Mouse (Mus musculus) G1E-ER4 (cell line): ENCODE measurements around the gene Cop1. TPM values are rescaled to one million over a fixed set of nuclear protein-coding genes. Genes with fewer than 3 reads are reported as not detected.
A peak's percentile ranks its signal among the peaks of the same experiment; 100 is the strongest.
"Not testable (repeated sequence)": the region's sequence is repeated elsewhere in the genome, so short reads cannot be mapped to it uniquely, and the experiment has no call there.

Experiments
- GATA1 ChIP-seq: IDR thresholded peaks from one replicate; pipeline ENCODE4 v1.8.0; 2012; ENCODE audit warnings: low read length, inconsistent platforms
- polyA plus RNA-seq: library from polyadenylated mRNA; stranded (reverse); fragments of >175 nt; gene quantifications from 2 replicates; pipeline ENCODE4 v1.2.3, GENCODE M21; 2012

Cop1 gene
- 56.4 and 74.6 TPM in 2 replicates for polyA plus RNA-seq

DNA sequence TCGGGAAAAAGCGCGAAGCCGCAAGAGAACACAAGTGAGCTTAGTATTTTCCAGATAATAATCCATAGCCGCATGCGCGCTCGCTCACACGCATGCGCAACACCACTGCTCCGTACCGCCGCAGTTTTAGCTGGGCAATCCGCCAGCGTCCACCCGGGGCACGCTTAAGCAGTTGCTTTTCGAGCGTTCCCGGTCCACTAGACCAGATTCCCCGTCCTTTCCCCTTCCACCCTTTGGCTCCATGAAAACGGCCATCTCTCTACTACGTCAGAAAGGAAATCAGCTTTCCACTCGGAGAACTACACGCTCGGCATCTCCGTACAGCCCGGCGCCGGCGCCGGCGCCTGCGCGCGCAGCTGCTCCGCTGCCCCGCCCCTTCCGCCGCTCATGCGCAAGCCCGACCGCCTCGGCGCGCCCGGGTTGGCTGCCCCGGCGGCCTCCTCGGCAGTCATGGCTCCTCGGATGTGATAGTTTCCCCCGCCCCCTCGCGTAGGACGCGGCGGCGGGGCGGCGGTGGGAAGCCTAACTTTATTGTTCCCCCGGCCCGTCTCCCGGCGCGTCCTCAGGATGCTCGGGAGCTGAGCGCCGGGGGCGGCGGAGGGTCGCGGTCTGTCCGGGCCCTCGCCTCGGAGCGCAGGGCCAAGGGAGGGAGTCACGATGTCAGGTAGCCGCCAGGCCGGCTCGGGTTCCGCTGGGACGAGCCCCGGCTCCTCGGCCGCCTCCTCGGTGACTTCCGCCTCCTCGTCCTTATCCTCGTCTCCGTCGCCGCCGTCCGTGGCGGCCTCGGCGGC, at the start of gene Cop1:
TSS of gene Cop1 (plus strand) at position 540 of the 791 bp plus-strand sequence.
- TF ChIP-seq GATA1 = not testable (repeated sequence)

DNA sequence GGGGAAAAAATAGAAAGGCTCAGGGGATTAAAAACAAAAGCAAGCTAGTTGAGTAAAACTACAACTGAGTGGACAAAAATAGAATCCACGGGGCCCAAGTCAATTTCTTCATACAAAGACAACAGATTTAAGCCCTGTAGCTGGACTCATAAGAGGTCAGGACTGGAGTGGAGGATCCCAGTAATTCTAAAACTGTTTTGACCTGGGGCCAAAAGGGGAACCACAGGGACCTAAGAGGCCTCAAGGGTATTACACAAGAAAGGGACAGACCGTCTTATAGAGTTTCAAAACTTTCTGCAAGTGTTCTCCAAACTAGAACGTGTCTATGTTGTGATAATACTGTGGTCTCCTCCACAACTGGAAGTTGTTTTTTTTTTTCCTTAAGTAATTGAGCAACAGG, 45.4 kb upstream of the Cop1 start:
- no peak for TF ChIP-seq GATA1

DNA sequence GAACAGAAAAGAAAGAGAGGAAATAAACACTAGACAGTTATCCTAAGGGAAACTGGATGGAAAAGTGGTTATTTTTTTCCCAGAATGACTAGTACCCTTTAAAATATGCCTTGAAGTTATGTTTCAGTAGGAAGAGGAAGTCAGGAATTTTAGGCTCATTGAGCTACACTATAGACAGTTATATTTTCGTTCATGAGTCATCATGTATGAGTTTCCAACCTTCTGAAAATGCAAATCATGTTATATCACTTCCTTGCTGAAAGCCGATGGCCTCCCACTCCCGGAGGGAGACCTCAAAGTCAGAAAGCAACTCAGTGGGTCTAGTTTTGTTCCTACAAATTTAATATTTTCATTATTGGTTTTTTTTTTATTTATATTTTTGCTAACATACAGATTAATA, 33.5 kb upstream of the Cop1 start:
- TF ChIP-seq GATA1 = no peak

DNA sequence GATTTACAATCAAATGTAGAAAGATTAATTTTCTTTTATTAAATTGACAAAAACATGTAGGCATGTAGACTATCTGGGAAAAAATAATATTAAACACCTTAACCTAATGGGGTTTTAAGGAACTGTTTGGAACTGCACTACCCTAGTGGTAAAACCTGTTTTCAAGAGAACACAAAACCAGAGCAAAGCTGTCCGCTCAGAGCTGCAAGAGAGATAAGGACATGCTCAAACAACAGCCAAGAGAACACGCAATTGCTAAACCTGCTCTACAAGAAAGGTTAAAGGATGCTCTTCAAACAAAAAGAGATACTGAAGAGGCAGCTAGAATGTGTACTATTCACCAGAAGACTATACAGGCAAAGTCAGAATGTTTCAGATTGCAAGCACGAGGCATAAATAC, 32.5 kb upstream of the Cop1 start:
- TF ChIP-seq GATA1 = no peak

DNA sequence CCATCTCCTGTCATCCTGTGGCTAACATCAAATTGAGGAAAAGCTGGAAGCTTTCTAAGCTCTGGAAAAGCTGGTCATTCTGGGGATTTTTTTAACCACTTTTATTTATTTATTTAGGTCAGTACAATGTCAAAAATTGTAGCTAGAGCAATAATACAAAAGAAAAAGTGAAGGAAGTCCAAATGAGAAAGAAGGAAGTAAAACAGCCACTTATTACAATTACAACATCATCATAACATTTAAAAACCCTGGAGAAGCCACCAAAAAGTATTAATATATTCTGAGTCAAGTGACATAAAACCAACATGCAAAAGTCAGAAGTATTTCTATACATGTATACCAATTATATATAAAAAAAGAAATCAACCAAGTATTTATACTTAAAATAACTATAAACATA, 30.9 kb upstream of the Cop1 start:
- TF ChIP-seq GATA1 = no peak

DNA sequence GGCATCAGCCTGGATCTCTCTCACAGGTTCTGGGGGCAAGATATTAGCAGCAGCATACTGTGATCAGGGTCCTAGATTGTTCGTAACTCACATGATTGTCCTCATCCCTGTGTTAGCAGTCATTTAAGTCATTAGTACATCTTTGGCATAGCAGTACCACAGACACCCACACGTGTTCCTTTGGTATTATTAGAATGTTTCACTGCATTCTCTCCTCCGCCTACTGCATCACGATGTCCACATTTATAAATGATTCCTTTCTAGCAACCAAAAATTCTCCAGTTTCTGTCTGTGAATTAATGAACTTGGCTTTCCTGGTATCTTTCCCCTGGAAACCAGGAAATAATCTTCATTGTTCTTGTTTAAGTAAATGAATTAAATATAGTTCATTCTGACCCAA, 20.4 kb upstream of the Cop1 start:
- no peak for TF ChIP-seq GATA1

DNA sequence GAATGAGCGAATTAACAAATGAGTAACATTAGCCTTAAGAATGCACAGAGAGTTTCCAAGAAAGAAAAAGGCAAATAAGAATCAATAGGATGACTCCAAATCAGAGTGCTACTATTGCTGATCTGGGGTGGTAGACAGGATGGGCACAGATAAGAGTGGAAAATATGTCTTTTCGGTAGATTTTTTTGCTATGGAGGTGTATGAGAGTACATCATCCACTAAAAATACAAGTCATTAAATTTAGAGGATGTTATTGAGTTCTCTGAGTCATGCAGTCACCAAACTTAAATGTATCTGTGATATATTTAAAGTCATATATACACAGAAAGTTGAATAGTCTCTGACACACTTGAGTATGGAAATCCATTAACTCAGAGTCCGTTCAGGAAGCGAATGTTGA, 14.7 kb upstream of the Cop1 start:
- TF ChIP-seq GATA1 = no peak

DNA sequence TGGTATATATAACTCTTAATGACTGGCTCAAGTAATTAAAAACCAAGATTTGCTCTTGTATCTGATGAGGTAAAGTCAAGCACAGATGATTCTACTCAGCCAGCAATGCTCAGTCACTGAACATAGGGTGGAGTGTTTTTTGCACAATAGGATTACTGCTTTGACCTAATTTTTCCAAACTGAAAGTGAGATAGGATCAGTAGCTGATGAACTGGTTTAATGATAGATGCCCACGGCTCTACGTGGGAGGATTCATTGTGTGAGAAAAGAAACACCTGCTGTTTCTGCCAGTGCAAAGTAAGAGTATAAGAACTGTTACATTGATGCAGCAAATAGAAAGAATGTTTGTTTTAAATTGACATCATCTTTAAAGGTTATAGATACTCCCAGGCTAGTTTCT, 10.1 kb upstream of the Cop1 start:
- no peak for TF ChIP-seq GATA1

DNA sequence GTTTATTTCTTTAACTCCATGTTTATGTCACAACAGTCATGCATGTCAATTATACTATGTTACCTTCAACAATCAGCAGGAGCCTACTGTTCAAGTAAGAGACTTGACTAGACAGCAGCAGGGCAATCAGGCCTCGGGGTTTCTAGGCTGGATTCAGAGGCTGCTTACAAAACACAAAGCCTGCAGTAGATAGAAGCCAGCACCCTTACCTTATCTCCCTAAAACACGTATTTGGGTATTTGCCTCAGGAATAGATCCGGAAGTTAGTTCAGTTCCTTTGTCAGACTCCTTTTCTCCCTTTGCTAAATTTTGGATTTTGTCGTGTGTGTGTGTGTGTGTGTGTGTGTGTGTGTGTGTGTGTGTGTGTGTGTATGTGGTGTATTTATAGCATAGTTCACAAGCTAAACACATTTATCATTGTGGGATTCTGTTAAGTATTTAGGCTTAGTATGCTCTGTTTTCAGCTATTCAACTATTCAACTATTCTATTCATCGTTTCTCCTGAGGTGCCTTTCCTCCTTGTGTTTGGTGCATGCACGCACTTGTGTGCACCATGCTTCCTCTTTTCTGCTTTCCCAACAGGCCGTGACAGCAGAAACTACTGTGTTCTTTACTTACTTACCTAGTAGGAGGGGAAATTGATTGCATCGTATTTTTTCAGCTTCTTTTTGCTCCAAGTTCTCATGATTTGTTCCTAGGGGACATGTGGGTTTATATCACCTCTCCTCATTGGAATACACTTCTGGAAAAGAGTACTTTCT, 6.9 kb upstream of the Cop1 start:
- TF ChIP-seq GATA1 = no peak

DNA sequence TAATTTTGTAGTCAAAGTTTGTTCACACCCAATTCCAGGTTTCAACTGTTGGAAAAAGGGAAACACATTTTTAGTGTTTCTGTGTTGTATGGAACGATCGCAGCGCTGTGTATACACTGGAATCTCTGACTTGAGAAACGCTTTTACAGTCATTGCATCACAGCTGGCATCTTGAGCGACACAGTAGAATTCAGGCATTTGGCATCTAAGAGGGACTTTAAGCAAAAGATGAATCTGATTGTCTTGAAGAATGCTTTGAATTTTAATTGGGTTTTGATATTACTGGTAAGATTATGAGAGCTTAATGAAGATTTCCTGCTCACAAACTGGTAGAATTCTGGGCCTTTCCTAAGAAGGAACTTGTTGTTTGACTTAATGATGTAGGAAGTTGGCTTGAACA, 1.3 kb downstream of the Cop1 start:
- TF ChIP-seq GATA1 = no peak

DNA sequence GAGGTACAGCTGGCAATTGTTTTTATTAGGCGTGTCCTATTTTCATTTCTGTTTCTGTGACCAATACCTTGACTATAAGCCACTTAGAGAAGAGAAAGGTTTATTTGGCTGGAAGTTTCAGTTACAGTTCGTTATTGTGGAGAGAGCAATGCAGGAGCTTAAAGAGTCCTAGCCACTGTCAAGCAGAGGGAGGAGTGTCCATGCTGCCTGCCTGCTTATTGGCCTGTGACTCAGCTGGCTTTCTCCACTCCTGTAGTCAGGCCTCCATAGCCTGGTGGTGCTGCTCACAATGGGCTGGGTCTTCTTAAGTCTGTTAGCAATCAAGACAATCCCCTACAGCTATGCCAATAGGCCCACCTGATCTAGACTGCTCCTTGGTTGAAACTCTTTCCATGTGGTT, 2.4 kb downstream of the Cop1 start:
- no peak for TF ChIP-seq GATA1

DNA sequence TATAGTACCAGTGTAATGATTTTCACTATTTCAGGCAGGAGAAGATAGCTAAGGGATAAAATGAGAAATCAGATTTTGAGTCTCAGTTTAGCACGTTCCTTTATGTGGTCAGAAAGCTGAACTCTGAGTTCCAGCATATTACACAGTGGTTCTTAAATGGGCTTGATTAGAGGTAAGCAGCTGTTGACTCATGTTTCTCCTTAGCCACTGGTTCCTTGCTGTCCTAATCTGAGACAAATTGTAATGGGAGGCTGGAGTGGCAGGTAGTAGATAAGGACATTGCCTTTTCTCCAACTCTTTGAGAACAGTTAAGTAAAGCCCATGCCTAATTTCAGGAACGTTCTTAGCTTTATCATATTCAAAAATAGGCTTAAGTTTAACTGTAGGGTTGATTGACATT, 3.6 kb downstream of the Cop1 start:
- no peak for TF ChIP-seq GATA1

DNA sequence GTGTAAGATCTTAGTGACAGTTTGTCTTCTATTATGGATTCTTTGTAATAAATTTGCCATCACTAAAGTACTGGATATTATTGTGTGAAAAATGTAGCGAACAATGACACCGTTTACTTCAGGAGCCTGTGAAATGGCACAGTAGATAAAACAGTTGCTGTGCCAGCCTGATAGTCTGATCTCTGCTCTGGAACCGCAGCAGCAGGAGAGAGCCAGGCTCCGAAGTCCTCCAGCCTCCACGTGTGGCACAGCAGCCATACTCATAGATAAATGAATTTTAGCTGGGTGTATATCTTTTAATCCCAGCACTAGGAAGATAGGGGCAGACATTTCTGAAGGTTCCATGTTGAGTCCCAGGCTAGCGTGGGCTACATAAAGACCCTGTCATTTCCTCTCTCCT, 6.0 kb downstream of the Cop1 start:
- peak; percentile 76 for TF ChIP-seq GATA1

DNA sequence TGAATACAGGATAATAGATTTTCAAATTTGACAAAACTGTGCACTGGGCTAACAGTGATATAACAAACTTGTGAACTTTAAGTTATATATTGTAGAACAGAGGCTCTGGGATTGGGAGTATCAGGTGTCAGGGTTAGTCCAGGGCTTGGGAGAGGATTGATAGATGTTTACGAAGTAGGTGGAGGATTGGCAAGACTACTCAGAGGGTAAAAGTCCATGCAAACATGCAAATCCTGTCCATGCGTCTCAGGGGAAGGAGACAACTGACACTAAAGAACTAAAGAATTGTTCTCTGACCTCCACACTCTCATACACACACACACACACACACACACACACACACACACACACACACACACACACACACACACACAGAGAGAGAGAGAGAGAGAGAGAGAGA, 18.2 kb downstream of the Cop1 start:
- no peak for TF ChIP-seq GATA1

DNA sequence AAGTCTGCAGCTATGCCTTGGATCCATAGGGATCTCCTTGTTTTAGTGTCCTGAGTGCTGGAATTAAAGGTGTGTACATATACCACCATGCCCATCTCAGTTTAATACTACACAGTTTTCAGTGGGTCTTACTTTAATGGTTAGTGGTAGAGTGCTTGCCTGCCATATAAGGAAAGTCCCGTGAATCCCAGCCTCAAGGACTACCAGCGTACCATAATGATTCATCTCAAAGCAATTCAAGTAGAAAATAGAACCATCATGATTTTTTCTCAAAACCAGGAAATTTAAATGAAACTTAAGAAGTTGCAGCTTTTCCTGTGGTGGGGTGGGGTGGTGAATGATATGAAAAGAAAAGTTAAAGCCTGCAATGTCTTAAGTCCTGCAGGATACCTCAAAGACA, 21.0 kb downstream of the Cop1 start:
- TF ChIP-seq GATA1 = no peak

DNA sequence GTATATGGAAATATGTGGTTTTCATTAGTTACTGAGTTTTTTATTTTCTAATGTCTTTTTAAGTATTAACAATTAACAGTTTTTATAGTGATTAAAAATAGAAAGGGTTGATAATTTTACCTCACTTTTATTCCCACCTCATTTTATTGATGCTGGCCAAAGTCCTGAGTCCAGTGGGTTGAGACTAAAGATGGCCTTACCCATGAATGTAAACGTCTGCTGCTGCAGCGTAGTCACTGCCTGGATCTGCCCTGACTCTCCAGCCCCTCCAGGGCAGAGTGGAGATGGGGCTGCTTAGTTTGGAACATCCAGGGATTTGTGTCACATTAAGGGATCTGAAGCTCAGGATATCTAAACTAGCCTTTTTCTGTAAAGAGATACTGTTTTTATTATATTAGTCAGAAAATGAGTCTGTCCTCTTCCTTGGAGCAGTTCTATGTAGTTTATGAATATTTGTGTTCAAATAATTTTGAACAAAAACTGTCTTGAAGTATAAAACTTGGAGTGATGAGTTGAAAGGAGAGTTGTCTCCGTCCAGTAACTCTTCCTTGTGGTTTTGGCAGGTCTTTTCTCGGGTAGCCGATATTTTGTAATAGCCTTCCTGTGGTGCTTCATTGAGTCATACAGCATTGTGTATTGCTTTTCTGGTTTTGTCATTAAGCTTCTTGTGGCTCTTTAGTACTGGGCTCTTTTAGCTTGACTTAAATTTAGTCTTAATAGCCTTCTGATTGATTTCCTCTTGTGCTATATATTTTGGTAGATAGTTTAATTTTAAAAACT, 23.0 kb downstream of the Cop1 start:
- TF ChIP-seq GATA1 = no peak
